16 mouse cellular contexts compared by ENCODE assay signal in the genomic region with DNA sequence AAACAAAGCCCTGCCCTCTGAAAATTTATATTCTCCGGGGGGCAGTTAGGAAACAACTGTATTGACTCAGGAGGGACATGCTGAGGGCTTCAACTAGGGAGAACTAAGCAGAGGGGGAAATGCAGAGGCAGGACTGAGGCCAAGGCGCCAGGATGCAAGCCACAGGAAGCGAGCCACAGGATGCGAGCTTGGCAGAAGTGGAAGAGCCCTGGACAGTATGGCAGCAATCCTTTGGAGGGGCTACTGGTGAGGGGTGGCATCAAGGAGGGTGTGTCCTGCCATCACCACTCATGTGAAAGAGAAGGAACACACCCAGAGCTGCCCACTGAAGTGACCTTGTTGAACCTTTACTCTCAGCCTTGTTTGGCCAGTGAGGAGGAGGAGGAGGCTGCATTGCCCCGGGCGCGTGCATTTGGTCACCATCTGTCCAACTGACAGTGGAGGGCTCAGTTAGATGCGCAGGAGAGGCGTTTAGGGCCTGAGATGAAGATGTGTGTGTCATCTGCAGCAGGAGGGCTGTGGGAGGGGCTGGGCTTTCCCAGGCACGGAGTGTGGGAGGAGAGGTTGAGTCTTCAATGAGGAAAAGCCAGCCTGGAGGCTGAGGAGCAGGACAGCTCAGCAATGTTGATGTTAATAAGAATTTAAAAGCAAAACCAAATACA. TPM values are rescaled to one million over a fixed set of nuclear protein-coding genes. Genes with fewer than 3 reads are reported as not detected.
DNase-seq lines count a peak whose midpoint lies in the region; ATAC-seq lines count a peak whose summit lies in the region.
"Had no signal": no experiment of that assay in that cellular context is flagged by ENCODE, and none has a peak within 500 bp of the region (broad histone marks: within the 10 kb centered on the region; RNA-seq: fewer than 3 reads in every experiment).

No protein-coding gene starts in this region.

- H3K4me3 ChIP-seq in hindbrain, embryonic 12.5 days: no peak overlapping the region
- H3K4me3 ChIP-seq in hindbrain, embryonic 16.5 days (ENCODE audit: low read length): no peak overlapping the region
- no peak overlapping the region for H3K4me3 ChIP-seq in neural tube, embryonic 15.5 days (replicated peaks)
- no peak overlapping the region for H3K4me3 ChIP-seq in neural tube, embryonic 14.5 days (ENCODE audit: low read depth, low read length)

- no peak overlapping the region for H3K9ac ChIP-seq in hindbrain, embryonic 12.5 days
- H3K9ac ChIP-seq in hindbrain, embryonic 16.5 days (ENCODE audit: low read depth, low read length): no peak overlapping the region
- no peak overlapping the region for H3K9ac ChIP-seq in neural tube, embryonic 15.5 days (replicated peaks)
- H3K9ac ChIP-seq in neural tube, embryonic 14.5 days (replicated peaks; ENCODE audit: low read depth, low read length): no peak overlapping the region

- peak overlapping the region; percentile 24; the same call in 1 of the 2 replicates for H3K27ac ChIP-seq in hindbrain, embryonic 12.5 days
- no peak overlapping the region for H3K27ac ChIP-seq in hindbrain, embryonic 16.5 days (ENCODE audit: low read depth, low read length)
- H3K27ac ChIP-seq in neural tube, embryonic 15.5 days (replicated peaks): no peak overlapping the region
- H3K27ac ChIP-seq in neural tube, embryonic 14.5 days (ENCODE audit: low read depth, low read length): no peak overlapping the region

- peak; percentile 49 for DNase-seq in neural tube, embryonic 10.5 days (ENCODE audit: extremely low spot score, low spot score)
- peak; percentile 21 to 39 for DNase-seq in cerebellum, postnatal 36 days
- DNase-seq in spleen, postnatal 14 days (ENCODE audit: low spot score in 2 of 2): no peak
- DNase-seq in retina, embryonic 14.5 days (ENCODE audit: low spot score): no peak
- DNase-seq: adrenal gland, postnatal 10 days; gastrocnemius, postnatal 14 days had no signal

- 56% methylated on average over 10 of the region's 10 CpGs for WGBS in hindbrain, embryonic 12.5 days
- 55% methylated on average over 10 of the region's 10 CpGs for WGBS in hindbrain, embryonic 16.5 days
- 52% methylated on average over 10 of the region's 10 CpGs for WGBS in neural tube, embryonic 15.5 days
- WGBS in neural tube, embryonic 14.5 days: 47% methylated on average over 10 of the region's 10 CpGs

- no peaks in the 10 kb centered on the region for H3K27me3 ChIP-seq in hindbrain, embryonic 12.5 days
- H3K27me3 ChIP-seq in hindbrain, embryonic 16.5 days (replicated peaks; ENCODE audit: control insufficient read depth, insufficient read depth, low read length): no peaks in the 10 kb centered on the region
- H3K27me3 ChIP-seq in neural tube, embryonic 15.5 days (replicated peaks): no peaks in the 10 kb centered on the region
- H3K27me3 ChIP-seq in neural tube, embryonic 14.5 days (ENCODE audit: control insufficient read depth, insufficient read depth, low read length): no peaks in the 10 kb centered on the region
- H3K27me3 ChIP-seq: Patski had no signal

- peaks cover 5% of the 10 kb centered on the region; the same call in 1 of the 2 replicates for H3K4me1 ChIP-seq in hindbrain, embryonic 12.5 days
- peaks cover 5% of the 10 kb centered on the region; the same call in 1 of the 2 replicates for H3K4me1 ChIP-seq in hindbrain, embryonic 16.5 days (ENCODE audit: control insufficient read depth, insufficient read depth, low read depth, low read length)
- H3K4me1 ChIP-seq in neural tube, embryonic 15.5 days: peaks cover 10% of the 10 kb centered on the region
- peaks cover 7% of the 10 kb centered on the region; the same call in 1 of the 2 replicates for H3K4me1 ChIP-seq in neural tube, embryonic 14.5 days (ENCODE audit: control insufficient read depth, insufficient read depth, low read length)

- H3K4me2 ChIP-seq in hindbrain, embryonic 12.5 days (replicated peaks): no peak overlapping the region
- H3K4me2 ChIP-seq in hindbrain, embryonic 16.5 days (ENCODE audit: low read length): no peak overlapping the region
- no peak overlapping the region for H3K4me2 ChIP-seq in neural tube, embryonic 15.5 days
- no peak overlapping the region for H3K4me2 ChIP-seq in neural tube, embryonic 14.5 days (ENCODE audit: low read depth, low read length)

- H3K9me3 ChIP-seq in hindbrain, embryonic 12.5 days (replicated peaks): no peaks in the 10 kb centered on the region
- no peaks in the 10 kb centered on the region for H3K9me3 ChIP-seq in hindbrain, embryonic 16.5 days (ENCODE audit: control insufficient read depth, low read length)
- H3K9me3 ChIP-seq in neural tube, embryonic 15.5 days (replicated peaks): no peaks in the 10 kb centered on the region
- H3K9me3 ChIP-seq in neural tube, embryonic 14.5 days (ENCODE audit: control insufficient read depth, low read length): no peaks in the 10 kb centered on the region

- H3K36me3 ChIP-seq in hindbrain, embryonic 12.5 days: peaks cover 4% of the 10 kb centered on the region; the same call in 1 of the 2 replicates
- 0 out of 2 replicates have a peak, but pooled peaks cover 2% of the 10 kb centered on the region for H3K36me3 ChIP-seq in hindbrain, embryonic 16.5 days (ENCODE audit: control insufficient read depth, insufficient read depth, low read length)
- peaks cover 12% of the 10 kb centered on the region; the same call in 1 of the 2 replicates for H3K36me3 ChIP-seq in neural tube, embryonic 15.5 days
- H3K36me3 ChIP-seq in neural tube, embryonic 14.5 days (ENCODE audit: control insufficient read depth, insufficient read depth, low read length): no peaks in the 10 kb centered on the region

- ATAC-seq in hindbrain, embryonic 12.5 days (ENCODE audit: low FRiP score): no peak
- ATAC-seq in hindbrain, embryonic 16.5 days: no peak
- ATAC-seq in neural tube, embryonic 15.5 days (ENCODE audit: low FRiP score): no peak; the same call in 1 of the 2 replicates
- ATAC-seq in neural tube, embryonic 14.5 days (ENCODE audit: low read depth): peak; percentile 28; the same call in 1 of the 2 replicates
- ATAC-seq: CD4-positive, CD25-positive, alpha-beta regulatory T cell, adult 4 months; intestine, postnatal 0 days; Patski had no signal

RNA-seq across cellular contexts. Expression of a gene that starts 13.2 kb away (rescaled TPM):
- 35.1 and 36.6 TPM in 2 replicates for polyA plus RNA-seq in hindbrain, embryonic 12.5 days (2016; fragmentation: Nextera tagmentation; extraction: Ambion mirVana)
- 83.1 and 85.0 TPM in 2 replicates for polyA plus RNA-seq in hindbrain, embryonic 16.5 days (2015; fragmentation: Nextera tagmentation; extraction: Ambion mirVana)
- polyA plus RNA-seq in neural tube, embryonic 15.5 days (2015; fragmentation: Nextera tagmentation; extraction: Ambion mirVana): 82.3 and 88.9 TPM in 2 replicates
- polyA plus RNA-seq in neural tube, embryonic 14.5 days (2014; fragmentation: Nextera tagmentation; extraction: Ambion mirVana): 88.5 and 98.3 TPM in 2 replicates

RNA-seq across cellular contexts. Expression of a gene that starts 27.9 kb away (rescaled TPM):
- polyA plus RNA-seq in hindbrain, embryonic 12.5 days (2016; fragmentation: Nextera tagmentation; extraction: Ambion mirVana): not detected in 2 replicates
- not detected in 2 replicates for polyA plus RNA-seq in hindbrain, embryonic 16.5 days (2015; fragmentation: Nextera tagmentation; extraction: Ambion mirVana)
- polyA plus RNA-seq in neural tube, embryonic 15.5 days (2015; fragmentation: Nextera tagmentation; extraction: Ambion mirVana): not detected in 2 replicates
- polyA plus RNA-seq in neural tube, embryonic 14.5 days (2014; fragmentation: Nextera tagmentation; extraction: Ambion mirVana): not detected in 2 replicates
- polyA plus RNA-seq: CD4-positive, CD25-positive, alpha-beta regulatory T cell, adult 4 months; heart, embryonic 16.5 days; intestine, postnatal 0 days; liver, embryonic 16.5 days; Patski; spleen, adult 2 months had no signal

Comparison
In these comparisons a context has a peak if more than half of its experiments do, and no peak if none do; other contexts are left out.
1. DNase-seq: peak in neural tube, embryonic 10.5 days (single experiment) and cerebellum, postnatal 36 days (2 of 2); none in spleen, postnatal 14 days (0 of 2) and retina, embryonic 14.5 days (single experiment).